Mouse (Mus musculus) liver, postnatal 0 days (tissue): Measurements from ENCODE around the gene Sp100. TPM values are rescaled to one million over a fixed set of nuclear protein-coding genes. Genes with fewer than 3 reads are reported as not detected.
A peak's percentile ranks its signal among the peaks of the same experiment; 100 is the strongest.
"Not testable (repeated sequence)": the region's sequence is repeated elsewhere in the genome, so short reads cannot be mapped to it uniquely, and the experiment has no call there.

Experiments used
- ATAC-seq: fragments of 200-750 bp; cut with Nextera tagmentation; 2 replicates; pipeline ENCODE4 v1.8.0; 2017; ENCODE audit warnings: mild to moderate bottlenecking, moderate library complexity
- DNase-seq: peaks from one replicate; pipeline ENCODE4 v3.0.0-alpha.2; 2016
- H3K27ac ChIP-seq: fragments of 300-500 bp; sonication (generic); 2 replicates; pipeline ENCODE4 v1.5.1; 2014; ENCODE audit warnings: antibody characterized with exemption, moderate library complexity, mild to moderate bottlenecking, low read depth
- H3K27me3 ChIP-seq: fragments of 300-500 bp; sonication (generic); 2 replicates; pipeline ENCODE4 v1.6.1; 2014; ENCODE audit warnings: low read length, control low read depth, mixed read lengths; ENCODE audit not compliant: insufficient read depth
- H3K36me3 ChIP-seq: fragments of 300-500 bp; sonication (generic); replicated peaks from 2 replicates; pipeline ENCODE4 v1.6.1; 2014; ENCODE audit warnings: mild to moderate bottlenecking, control low read depth, low read length, moderate library complexity, mixed read lengths; ENCODE audit not compliant: insufficient read depth
- H3K4me1 ChIP-seq: fragments of 300-500 bp; sonication (generic); 2 replicates; pipeline ENCODE4 v1.6.1; 2014; ENCODE audit warnings: antibody characterized with exemption, mild to moderate bottlenecking, control low read depth; ENCODE audit not compliant: insufficient read depth
- H3K4me2 ChIP-seq: fragments of 300-500 bp; sonication (generic); 2 replicates; pipeline ENCODE4 v1.6.1; 2014; ENCODE audit warnings: low read depth, mild to moderate bottlenecking, low read length, moderate library complexity, mixed read lengths
- H3K4me3 ChIP-seq: fragments of 300-500 bp; sonication (generic); 2 replicates; pipeline ENCODE4 v1.5.1; 2014; ENCODE audit warnings: low read depth, low read length
- H3K9ac ChIP-seq: fragments of 300-500 bp; sonication (generic); replicated peaks from 2 replicates; pipeline ENCODE4 v1.6.1; 2014; ENCODE audit warnings: mild to moderate bottlenecking, moderate library complexity
- H3K9me3 ChIP-seq: fragments of 300-500 bp; sonication (generic); 2 replicates; pipeline ENCODE4 v1.6.1; 2016; ENCODE audit warnings: mild to moderate bottlenecking, control low read depth, low read length, mixed read lengths
- CTCF ChIP-seq: sonication (generic); IDR thresholded peaks from 2 replicates; pipeline ENCODE4 v1.5.1; 2016; ENCODE audit warnings: antibody characterized with exemption, low read depth
- EP300 ChIP-seq: IDR thresholded peaks from 2 replicates; pipeline ENCODE4 v1.6.1; 2016; ENCODE audit warnings: antibody characterized with exemption, low read depth, mild to moderate bottlenecking
- WGBS: fragments of 180-500 bp; shearing (Covaris S2); extraction: QIAGEN DNeasy Blood & Tissue Kit; methylation state at CpG from one replicate; pipeline ENCODE4 v1.1.7; 2014; ENCODE audit not compliant: insufficient replicate concordance; 5-methylcytosine and 5-hydroxymethylcytosine counted together
- polyA plus RNA-seq: library from polyadenylated mRNA; unstranded; fragments of >200 nt; fragmentation: Nextera tagmentation; extraction: Ambion mirVana; gene quantifications from 2 replicates; pipeline ENCODE4 v1.2.1, GENCODE M21; 2015

Gene Sp100
- polyA plus RNA-seq, 1 experiment from 2014 or later = 12.7 TPM

DNA sequence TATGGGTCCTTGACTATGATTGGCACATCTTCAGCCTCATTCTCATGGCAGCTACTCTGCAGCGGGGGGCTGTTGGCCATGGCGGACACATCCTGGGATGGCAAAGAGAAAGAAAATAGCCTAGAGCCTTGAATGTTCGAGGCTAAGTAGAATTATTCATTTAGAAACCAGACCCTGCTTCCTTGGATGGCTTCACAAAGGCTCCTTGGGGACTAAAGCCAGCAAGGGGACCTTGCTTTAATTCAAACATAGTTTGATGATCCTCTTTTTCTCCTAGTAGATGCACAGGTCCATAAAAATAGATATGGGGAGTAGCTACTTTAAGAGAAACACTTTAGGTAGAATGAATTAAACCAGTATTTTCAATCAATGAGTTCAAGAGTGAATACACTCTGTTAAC, 12.9 kb upstream of the Sp100 start:
- not testable (repeated sequence) for H3K27ac ChIP-seq, ATAC-seq, H3K9me3 ChIP-seq, H3K36me3 ChIP-seq, DNase-seq, H3K4me2 ChIP-seq, H3K9ac ChIP-seq, H3K4me3 ChIP-seq, H3K27me3 ChIP-seq, H3K4me1 ChIP-seq
- WGBS = 50% methylated on average over 3 of the region's 3 CpGs

DNA sequence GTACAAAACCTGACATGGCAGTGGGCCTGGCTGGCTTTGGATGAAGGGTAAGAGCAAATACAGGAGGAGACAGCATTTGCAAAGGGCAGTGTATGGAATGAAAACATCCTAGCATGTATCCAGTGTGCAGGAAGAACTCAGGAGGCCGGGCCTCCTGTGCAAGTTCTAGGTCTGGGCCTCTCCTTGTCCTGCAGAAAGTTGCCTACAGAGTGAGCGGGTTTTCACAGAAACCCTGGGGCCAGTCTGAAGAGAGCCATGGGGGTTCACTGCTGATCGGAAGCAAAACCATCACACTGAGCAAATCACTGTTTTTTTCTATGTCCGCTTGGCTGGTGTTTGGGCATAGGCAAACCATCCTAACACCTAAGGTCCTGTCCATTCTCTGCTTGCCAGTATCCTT, 11.6 kb upstream of the Sp100 start:
- H3K9ac ChIP-seq, H3K9me3 ChIP-seq, DNase-seq, H3K4me3 ChIP-seq, H3K4me2 ChIP-seq, ATAC-seq, H3K4me1 ChIP-seq, H3K27ac ChIP-seq, H3K36me3 ChIP-seq, H3K27me3 ChIP-seq: not testable (repeated sequence)
- WGBS = 78% methylated on average over 4 of the region's 4 CpGs

GRCm38 (mm10) chr1:85650524-85650923, 736 bp downstream of the Sp100 start:
- not testable (repeated sequence) for H3K4me2 ChIP-seq, H3K4me3 ChIP-seq, DNase-seq, H3K9me3 ChIP-seq, H3K4me1 ChIP-seq, H3K36me3 ChIP-seq, H3K9ac ChIP-seq, H3K27ac ChIP-seq, ATAC-seq, H3K27me3 ChIP-seq
- 61% methylated on average over 3 of the region's 5 CpGs for WGBS

- not testable (repeated sequence) for H3K27me3 ChIP-seq, DNase-seq
- WGBS = 76% methylated on average over 13 of the region's 13 CpGs
Observed at GRCm38 (mm10) chr1:85651770-85652275, 2.0 kb downstream of the Sp100 start.

GRCm38 (mm10) chr1:85657211-85657610, 7.4 kb downstream of the Sp100 start:
- not testable (repeated sequence) for DNase-seq, H3K4me3 ChIP-seq, ATAC-seq, H3K27ac ChIP-seq, H3K27me3 ChIP-seq, H3K4me2 ChIP-seq, H3K4me1 ChIP-seq, H3K36me3 ChIP-seq, H3K9me3 ChIP-seq, H3K9ac ChIP-seq
- 84% methylated on average over 2 of the region's 2 CpGs for WGBS

More at GRCm38 (mm10) chr1:85651770-85652275, 2.0 kb downstream of the Sp100 start:
- not testable (repeated sequence) for H3K9ac ChIP-seq, H3K4me1 ChIP-seq, ATAC-seq, H3K36me3 ChIP-seq, H3K9me3 ChIP-seq, H3K27ac ChIP-seq
- peak overlapping the region; percentile 44; the same call in 1 of the 2 replicates for H3K4me2 ChIP-seq
- peak overlapping the region; percentile 13; the same call in 1 of the 2 replicates for H3K4me3 ChIP-seq

GRCm38 (mm10) chr1:85664266-85664665, 14.5 kb downstream of the Sp100 start:
- TF ChIP-seq CTCF (no peak), EP300 (no peak)
- Histone ChIP-seq H3K9me3 (no peaks in the 10 kb centered on the region), H3K4me2 (no peak overlapping the region), H3K9ac (no peak overlapping the region), H3K4me3 (no peak overlapping the region), H3K4me1 (no peaks in the 10 kb centered on the region), H3K27ac (no peak overlapping the region), H3K27me3 (no peaks in the 10 kb centered on the region), H3K36me3 (peaks cover 26% of the 10 kb centered on the region)
- ATAC-seq = no peak
- no peak for DNase-seq

DNA sequence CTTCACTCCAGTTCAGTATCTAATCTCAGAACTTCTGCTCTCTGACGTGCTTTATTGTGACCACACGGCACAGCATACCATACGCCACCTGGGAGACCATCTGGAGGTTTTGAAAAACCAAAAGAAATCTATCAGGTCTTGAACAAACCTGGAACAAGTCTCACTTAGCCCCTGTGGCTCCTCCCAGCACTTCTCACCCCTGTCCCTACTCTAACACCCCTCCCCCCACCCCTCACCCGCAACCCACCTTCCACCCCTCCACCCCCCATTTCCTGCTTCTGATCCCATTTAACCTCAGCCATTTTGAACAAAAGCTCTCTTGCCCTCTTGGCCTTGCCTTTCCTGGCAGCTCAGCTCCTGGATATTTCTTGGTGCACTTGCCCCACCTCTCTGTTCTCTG, 30.4 kb downstream of the Sp100 start:
- WGBS = 60% methylated on average over 4 of the region's 4 CpGs
- Histone ChIP-seq H3K4me2 (no peak overlapping the region), H3K9ac (no peak overlapping the region), H3K27ac (no peak overlapping the region), H3K27me3 (no peaks in the 10 kb centered on the region), H3K4me1 (no peaks in the 10 kb centered on the region), H3K36me3 (peaks cover 19% of the 10 kb centered on the region), H3K9me3 (no peaks in the 10 kb centered on the region), H3K4me3 (no peak overlapping the region)
- DNase-seq (no peak), ATAC-seq (no peak)
- TF ChIP-seq CTCF (no peak), EP300 (no peak)
